ENCODE assay signal across 22 mouse cellular contexts in the genomic region with DNA sequence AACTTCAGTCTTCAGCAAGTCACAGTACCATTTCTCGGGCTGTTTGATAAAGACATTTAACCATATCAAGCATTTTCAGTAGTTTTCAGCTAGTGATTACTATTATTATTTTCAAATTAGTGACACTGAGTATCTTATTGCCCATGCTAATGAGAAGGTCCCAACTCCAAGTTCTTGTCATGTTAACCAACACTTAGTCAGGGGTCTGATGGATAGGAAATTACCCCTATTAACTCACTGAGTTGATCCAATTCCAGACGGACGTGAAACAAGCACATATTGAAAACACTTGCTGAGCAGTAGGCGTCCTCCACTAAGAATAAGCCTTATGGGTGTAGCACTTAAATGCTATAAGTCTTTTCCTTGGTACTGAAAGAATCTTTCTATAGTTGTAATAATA. TPM values are rescaled to one million over a fixed set of nuclear protein-coding genes. Genes with fewer than 3 reads are reported as not detected.
"Had no signal": no experiment of that assay in that cellular context is flagged by ENCODE, and none has a peak within 500 bp of the region (broad histone marks: within the 10 kb centered on the region; RNA-seq: fewer than 3 reads in every experiment).

No protein-coding gene starts in this region.

- H3K4me3 ChIP-seq: embryonic facial prominence, embryonic 10.5 days; embryonic facial prominence, embryonic 12.5 days; embryonic facial prominence, embryonic 13.5 days; embryonic facial prominence, embryonic 15.5 days; erythroblast, embryonic 14.5 days; forebrain, embryonic 13.5 days; forebrain, embryonic 15.5 days; gastrocnemius, adult 2 months; heart, adult 2 months; heart, embryonic 10.5 days; heart, embryonic 12.5 days had no signal

- H3K9me3 ChIP-seq: embryonic facial prominence, embryonic 10.5 days; embryonic facial prominence, embryonic 12.5 days; embryonic facial prominence, embryonic 15.5 days; forebrain, embryonic 13.5 days; forebrain, embryonic 15.5 days; heart, embryonic 10.5 days; heart, embryonic 12.5 days had no signal

- H3K36me3 ChIP-seq: embryonic facial prominence, embryonic 10.5 days; embryonic facial prominence, embryonic 12.5 days; embryonic facial prominence, embryonic 13.5 days; embryonic facial prominence, embryonic 15.5 days; forebrain, embryonic 15.5 days; heart, embryonic 10.5 days; heart, embryonic 12.5 days had no signal

- H3K27ac ChIP-seq: embryonic facial prominence, embryonic 10.5 days; embryonic facial prominence, embryonic 12.5 days; embryonic facial prominence, embryonic 13.5 days; embryonic facial prominence, embryonic 15.5 days; forebrain, embryonic 13.5 days; forebrain, embryonic 15.5 days; gastrocnemius, adult 2 months; heart, adult 2 months; heart, embryonic 10.5 days had no signal

- DNase-seq: cerebellum, adult 8-10 months; cerebellum, adult 9-10 months; cerebellum, adult 9-11 months; embryo, embryonic 11 days; gastrocnemius, adult 2 months; gastrocnemius, postnatal 10 days; gastrocnemius, postnatal 14 days; gastrocnemius, postnatal 25 days; gastrocnemius, postnatal 36 days; heart, adult 11 months; heart, adult 18-20 months; heart, adult 2 months had no signal

- H3K9ac ChIP-seq: embryonic facial prominence, embryonic 12.5 days; embryonic facial prominence, embryonic 13.5 days; embryonic facial prominence, embryonic 15.5 days; forebrain, embryonic 13.5 days; forebrain, embryonic 15.5 days; heart, embryonic 12.5 days had no signal

- ATAC-seq: forebrain, embryonic 13.5 days; forebrain, embryonic 15.5 days had no signal

- H3K4me2 ChIP-seq: embryonic facial prominence, embryonic 12.5 days; embryonic facial prominence, embryonic 13.5 days; embryonic facial prominence, embryonic 15.5 days; forebrain, embryonic 13.5 days; forebrain, embryonic 15.5 days; heart, embryonic 11.5 days; heart, embryonic 12.5 days had no signal

- H3K4me1 ChIP-seq: embryonic facial prominence, embryonic 10.5 days; embryonic facial prominence, embryonic 12.5 days; embryonic facial prominence, embryonic 13.5 days; embryonic facial prominence, embryonic 15.5 days; forebrain, embryonic 13.5 days; forebrain, embryonic 15.5 days; heart, embryonic 10.5 days; heart, embryonic 12.5 days had no signal

- H3K27me3 ChIP-seq: embryonic facial prominence, embryonic 12.5 days; embryonic facial prominence, embryonic 13.5 days; embryonic facial prominence, embryonic 15.5 days; forebrain, embryonic 13.5 days; forebrain, embryonic 15.5 days; heart, embryonic 12.5 days had no signal

RNA-seq across cellular contexts. Expression of gene Mctp2, which starts 14.0 kb away (rescaled TPM):
- polyA plus RNA-seq: erythroblast, embryonic 14.5 days had no signal
